Mouse (Mus musculus) neural tube, embryonic 12.5 days (tissue): ENCODE results near the gene Mtmr10. TPM values are rescaled to one million over a fixed set of nuclear protein-coding genes. Genes with fewer than 3 reads are reported as not detected.

Source experiments
- ATAC-seq: fragments of 200-750 bp; cut with Nextera tagmentation; 2 replicates; pipeline ENCODE4 v1.8.0; 2017; ENCODE audit warnings: low read depth, mild to moderate bottlenecking, moderate TSS enrichment, moderate library complexity; ENCODE audit not compliant: low FRiP score
- H3K27ac ChIP-seq: fragments of 300-500 bp; sonication (generic); 2 replicates; pipeline ENCODE4 v1.5.1; 2016
- H3K27me3 ChIP-seq: fragments of 300-500 bp; sonication (generic); replicated peaks from 2 replicates; pipeline ENCODE4 v1.6.1; 2016; ENCODE audit warnings: mild to moderate bottlenecking
- H3K36me3 ChIP-seq: fragments of 300-500 bp; sonication (generic); 2 replicates; pipeline ENCODE4 v1.6.1; 2016; ENCODE audit warnings: mild to moderate bottlenecking
- H3K4me1 ChIP-seq: fragments of 300-500 bp; sonication (generic); 2 replicates; pipeline ENCODE4 v1.6.1; 2016
- H3K4me2 ChIP-seq: fragments of 300-500 bp; sonication (generic); replicated peaks from 2 replicates; pipeline ENCODE4 v1.6.1; 2016; ENCODE audit warnings: mild to moderate bottlenecking
- H3K4me3 ChIP-seq: fragments of 300-500 bp; sonication (generic); 2 replicates; pipeline ENCODE4 v1.5.1; 2016
- H3K9ac ChIP-seq: fragments of 300-500 bp; sonication (generic); 2 replicates; pipeline ENCODE4 v1.6.1; 2016; ENCODE audit warnings: mild to moderate bottlenecking
- H3K9me3 ChIP-seq: fragments of 300-500 bp; sonication (generic); 2 replicates; pipeline ENCODE4 v1.6.1; 2016; ENCODE audit warnings: mild to moderate bottlenecking
- WGBS: fragments of 180-500 bp; shearing (Covaris S2); methylation state at CpG from one replicate; pipeline ENCODE4 v1.1.7; 2016; 5-methylcytosine and 5-hydroxymethylcytosine counted together
- polyA plus RNA-seq: library from polyadenylated mRNA; unstranded; fragments of >200 nt; fragmentation: Nextera tagmentation; extraction: Ambion mirVana; gene quantifications from 2 replicates; pipeline ENCODE4 v1.2.1, GENCODE M21; 2016

Gene Mtmr10
- polyA plus RNA-seq, 1 experiment from 2014 or later = 14.5 TPM

- WGBS = 91% methylated on average over 13 of the region's 13 CpGs
- Histone ChIP-seq H3K4me3 (no peak overlapping the region), H3K36me3 (no peaks in the 10 kb centered on the region), H3K4me2 (no peak overlapping the region), H3K4me1 (no peaks in the 10 kb centered on the region), H3K27ac (no peak overlapping the region), H3K9ac (no peak overlapping the region), H3K27me3 (peaks cover 15% of the 10 kb centered on the region), H3K9me3 (peaks cover 12% of the 10 kb centered on the region; the same call in 1 of the 2 replicates)
- no peak for ATAC-seq
Observed at GRCm38 (mm10) chr7:64265502-64266279, 21.8 kb upstream of the Mtmr10 start.

- no peak overlapping the region for H3K4me3 ChIP-seq
- no peaks in the 10 kb centered on the region for H3K36me3 ChIP-seq
- H3K27me3 ChIP-seq = peaks cover 15% of the 10 kb centered on the region
- no peak overlapping the region for H3K27ac ChIP-seq
- ATAC-seq = no peak
- WGBS = 89% methylated on average over 4 of the region's 4 CpGs
- H3K9me3 ChIP-seq = peaks cover 8% of the 10 kb centered on the region; the same call in 1 of the 2 replicates
- H3K4me1 ChIP-seq = no peaks in the 10 kb centered on the region
- no peak overlapping the region for H3K4me2 ChIP-seq
- H3K9ac ChIP-seq = no peak overlapping the region
Observed at GRCm38 (mm10) chr7:64266587-64266986, 20.9 kb upstream of the Mtmr10 start.

- H3K9ac ChIP-seq = no peak overlapping the region
- no peak overlapping the region for H3K27ac ChIP-seq
- WGBS = 15% methylated on average over 4 of the region's 4 CpGs
- no peaks in the 10 kb centered on the region for H3K36me3 ChIP-seq
- H3K9me3 ChIP-seq = no peaks in the 10 kb centered on the region
- no peak overlapping the region for H3K4me3 ChIP-seq
- no peak overlapping the region for H3K4me2 ChIP-seq
- peaks cover 11% of the 10 kb centered on the region for H3K4me1 ChIP-seq
- H3K27me3 ChIP-seq = peaks cover 15% of the 10 kb centered on the region
- ATAC-seq = peak; percentile 81
Observed at GRCm38 (mm10) chr7:64271926-64272325, 15.5 kb upstream of the Mtmr10 start.

GRCm38 (mm10) chr7:64275518-64275917, 11.9 kb upstream of the Mtmr10 start:
- Histone ChIP-seq H3K36me3 (no peaks in the 10 kb centered on the region), H3K9me3 (no peaks in the 10 kb centered on the region), H3K27me3 (no peaks in the 10 kb centered on the region), H3K4me1 (peaks cover 13% of the 10 kb centered on the region), H3K9ac (no peak overlapping the region), H3K27ac (no peak overlapping the region; the same call in 1 of the 2 replicates), H3K4me3 (no peak overlapping the region), H3K4me2 (no peak overlapping the region)
- 57% methylated on average over 4 of the region's 4 CpGs for WGBS
- ATAC-seq = peak; percentile 57

- H3K4me1 ChIP-seq = peaks cover 13% of the 10 kb centered on the region
- H3K9ac ChIP-seq = no peak overlapping the region
- no peak for ATAC-seq
- H3K36me3 ChIP-seq = no peaks in the 10 kb centered on the region
- no peaks in the 10 kb centered on the region for H3K27me3 ChIP-seq
- no peaks in the 10 kb centered on the region for H3K9me3 ChIP-seq
- no peak overlapping the region for H3K27ac ChIP-seq
- H3K4me3 ChIP-seq = no peak overlapping the region
- 64% methylated on average over 6 of the region's 6 CpGs for WGBS
- H3K4me2 ChIP-seq = no peak overlapping the region
Observed at GRCm38 (mm10) chr7:64276921-64277320, 10.5 kb upstream of the Mtmr10 start.

GRCm38 (mm10) chr7:64278526-64278925, 8.9 kb upstream of the Mtmr10 start:
- no peak overlapping the region for H3K27ac ChIP-seq
- no peak overlapping the region for H3K9ac ChIP-seq
- H3K27me3 ChIP-seq = no peaks in the 10 kb centered on the region
- ATAC-seq = no peak
- H3K9me3 ChIP-seq = no peaks in the 10 kb centered on the region
- H3K4me1 ChIP-seq = peaks cover 13% of the 10 kb centered on the region
- no peak overlapping the region for H3K4me2 ChIP-seq
- no peak overlapping the region for H3K4me3 ChIP-seq
- no peaks in the 10 kb centered on the region for H3K36me3 ChIP-seq
- WGBS = 90% methylated on average over 1 of the region's 1 CpGs

GRCm38 (mm10) chr7:64279548-64279947, 7.9 kb upstream of the Mtmr10 start:
- Histone ChIP-seq H3K4me3 (no peak overlapping the region), H3K27ac (no peak overlapping the region), H3K4me1 (peaks cover 13% of the 10 kb centered on the region), H3K9me3 (no peaks in the 10 kb centered on the region), H3K4me2 (no peak overlapping the region), H3K36me3 (no peaks in the 10 kb centered on the region), H3K9ac (no peak overlapping the region), H3K27me3 (no peaks in the 10 kb centered on the region)
- ATAC-seq = no peak
- WGBS = 72% methylated on average over 3 of the region's 3 CpGs

GRCm38 (mm10) chr7:64286566-64286965, 887 bp upstream of the Mtmr10 start:
- no peaks in the 10 kb centered on the region for H3K27me3 ChIP-seq
- H3K9me3 ChIP-seq = no peaks in the 10 kb centered on the region
- no peak overlapping the region; the same call in 1 of the 2 replicates for H3K4me3 ChIP-seq
- no peak overlapping the region for H3K27ac ChIP-seq
- H3K36me3 ChIP-seq = no peaks in the 10 kb centered on the region; the same call in 1 of the 2 replicates
- H3K9ac ChIP-seq = no peak overlapping the region
- peak overlapping the region; percentile 65 for H3K4me2 ChIP-seq
- 0 out of 2 replicates have a peak, but pooled peaks have one; percentile 21 for ATAC-seq
- H3K4me1 ChIP-seq = 0 out of 2 replicates have a peak, but pooled peaks cover 6% of the 10 kb centered on the region

- Histone ChIP-seq H3K9me3 (no peaks in the 10 kb centered on the region), H3K9ac (no peak overlapping the region), H3K36me3 (no peaks in the 10 kb centered on the region; the same call in 1 of the 2 replicates), H3K4me2 (no peak overlapping the region), H3K27ac (no peak overlapping the region), H3K4me1 (0 out of 2 replicates have a peak, but pooled peaks cover 6% of the 10 kb centered on the region), H3K4me3 (no peak overlapping the region), H3K27me3 (no peaks in the 10 kb centered on the region)
- ATAC-seq = no peak
- WGBS = 92% methylated on average over 7 of the region's 7 CpGs
Observed at GRCm38 (mm10) chr7:64289416-64289815, 2.0 kb downstream of the Mtmr10 start.

GRCm38 (mm10) chr7:64290431-64290830, 3.0 kb downstream of the Mtmr10 start:
- Histone ChIP-seq H3K27ac (no peak overlapping the region), H3K27me3 (no peaks in the 10 kb centered on the region), H3K36me3 (no peaks in the 10 kb centered on the region; the same call in 1 of the 2 replicates), H3K9me3 (no peaks in the 10 kb centered on the region), H3K4me1 (0 out of 2 replicates have a peak, but pooled peaks cover 6% of the 10 kb centered on the region), H3K4me3 (no peak overlapping the region), H3K9ac (no peak overlapping the region), H3K4me2 (no peak overlapping the region)
- no peak for ATAC-seq
- 91% methylated on average over 6 of the region's 6 CpGs for WGBS

GRCm38 (mm10) chr7:64291722-64292121, 4.3 kb downstream of the Mtmr10 start:
- Histone ChIP-seq H3K9ac (no peak overlapping the region), H3K9me3 (no peaks in the 10 kb centered on the region), H3K4me2 (no peak overlapping the region), H3K4me3 (no peak overlapping the region), H3K36me3 (no peaks in the 10 kb centered on the region; the same call in 1 of the 2 replicates), H3K4me1 (0 out of 2 replicates have a peak, but pooled peaks cover 4% of the 10 kb centered on the region), H3K27me3 (no peaks in the 10 kb centered on the region), H3K27ac (no peak overlapping the region)
- WGBS = 96% methylated on average over 10 of the region's 10 CpGs
- no peak for ATAC-seq

- H3K27me3 ChIP-seq = no peaks in the 10 kb centered on the region
- no peak overlapping the region for H3K4me3 ChIP-seq
- 0 out of 2 replicates have a peak, but pooled peaks cover 3% of the 10 kb centered on the region for H3K4me1 ChIP-seq
- ATAC-seq = 0 out of 2 replicates have a peak, but pooled peaks have one; percentile 33
- H3K4me2 ChIP-seq = no peak overlapping the region
- no peak overlapping the region for H3K27ac ChIP-seq
- 53% methylated on average over 5 of the region's 5 CpGs for WGBS
- peaks cover 15% of the 10 kb centered on the region for H3K36me3 ChIP-seq
- H3K9ac ChIP-seq = no peak overlapping the region
- no peaks in the 10 kb centered on the region for H3K9me3 ChIP-seq
Observed at GRCm38 (mm10) chr7:64296286-64297010, 9.0 kb downstream of the Mtmr10 start.
